Mouse (Mus musculus): ENCODE data around the gene Tob2. TPM values are rescaled to one million over a fixed set of nuclear protein-coding genes. Genes with fewer than 3 reads are reported as not detected.
A peak's percentile ranks its signal among the peaks of the same experiment; 100 is the strongest.

Gene Tob2
- total RNA-seq (2017): 27.1 to 48.1 TPM (median 29.4 TPM) in 3 replicates

DNA sequence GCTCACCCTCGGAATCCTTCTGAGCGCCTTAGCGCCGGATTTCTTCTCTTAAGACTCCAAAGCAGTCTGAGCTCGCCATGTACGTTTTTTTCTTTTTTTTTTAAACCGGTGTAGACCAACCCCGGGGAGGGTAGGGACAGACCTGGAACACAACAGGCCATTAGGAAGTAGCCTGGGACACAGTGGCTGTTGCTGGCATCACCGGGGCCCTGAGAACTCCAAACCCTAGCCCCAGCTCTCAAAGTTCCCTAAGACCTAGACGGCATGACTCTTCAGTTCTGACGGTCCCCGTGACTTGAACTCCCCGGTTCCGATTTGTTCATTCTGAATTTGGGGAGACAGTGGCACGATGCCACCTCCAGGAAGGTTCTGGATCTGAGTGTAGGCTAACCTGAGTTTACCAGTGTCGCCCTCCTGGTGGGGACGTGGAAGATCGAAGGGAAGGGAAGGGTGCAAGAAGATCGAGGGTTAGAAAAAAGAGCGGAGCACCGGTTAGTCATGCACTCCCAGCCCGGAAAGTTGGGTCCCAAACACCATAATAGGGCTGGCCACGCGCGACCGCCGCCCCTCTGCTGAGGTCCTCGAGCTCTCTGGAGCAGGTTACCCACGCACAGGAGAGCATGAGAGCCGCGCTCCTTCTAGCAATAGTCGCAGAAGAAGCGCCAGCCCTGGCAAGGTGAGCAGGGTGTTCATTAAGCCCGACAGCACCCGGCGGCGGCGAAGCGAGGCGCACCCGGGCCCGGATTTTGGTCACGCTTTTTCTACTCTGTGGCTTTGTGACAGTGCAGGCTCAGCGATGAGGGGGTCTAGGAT lies at the start of gene Tob2:
Gene Tob2 (minus strand): TSS at position 280 of the 813 bp plus-strand sequence.
- no peak for ATAC-seq (replicated peaks; ENCODE audit: insufficient number of reproducible peaks, low FRiP score, low TSS enrichment, poor library complexity, severe bottlenecking)

DNA sequence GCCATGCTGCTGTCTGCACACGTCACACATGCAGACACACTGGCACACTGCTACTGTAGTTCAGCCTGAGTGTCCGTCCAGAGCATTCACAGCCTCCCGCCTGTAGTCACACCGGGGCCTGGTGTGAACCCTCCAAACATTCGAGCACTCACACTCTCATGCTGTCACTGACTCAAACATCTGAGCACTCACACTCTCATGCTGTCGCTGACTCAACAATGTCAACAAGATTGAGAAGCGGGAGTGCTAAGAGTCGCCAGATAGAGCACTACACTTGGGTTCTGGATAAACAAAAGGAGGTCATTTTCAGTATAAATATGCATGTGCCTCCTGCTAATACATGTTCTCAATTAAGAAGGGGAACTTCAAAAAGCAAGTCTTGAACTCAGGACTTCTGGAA lies 49.4 kb upstream of the Tob2 start:
- no peak for ATAC-seq (replicated peaks; ENCODE audit: insufficient number of reproducible peaks, low FRiP score, low TSS enrichment, poor library complexity, severe bottlenecking)

- peak; percentile 33; the same call in 1 of the 2 replicates for ATAC-seq (replicated peaks; ENCODE audit: insufficient number of reproducible peaks, low FRiP score, low TSS enrichment, poor library complexity, severe bottlenecking)
Measured at GRCm38 (mm10) chr15:81904939-81905338, 46.3 kb upstream of the Tob2 start.

GRCm38 (mm10) chr15:81898751-81899150 lies 40.2 kb upstream of the Tob2 start:
- no peak for ATAC-seq (replicated peaks; ENCODE audit: insufficient number of reproducible peaks, low FRiP score, low TSS enrichment, poor library complexity, severe bottlenecking)

DNA sequence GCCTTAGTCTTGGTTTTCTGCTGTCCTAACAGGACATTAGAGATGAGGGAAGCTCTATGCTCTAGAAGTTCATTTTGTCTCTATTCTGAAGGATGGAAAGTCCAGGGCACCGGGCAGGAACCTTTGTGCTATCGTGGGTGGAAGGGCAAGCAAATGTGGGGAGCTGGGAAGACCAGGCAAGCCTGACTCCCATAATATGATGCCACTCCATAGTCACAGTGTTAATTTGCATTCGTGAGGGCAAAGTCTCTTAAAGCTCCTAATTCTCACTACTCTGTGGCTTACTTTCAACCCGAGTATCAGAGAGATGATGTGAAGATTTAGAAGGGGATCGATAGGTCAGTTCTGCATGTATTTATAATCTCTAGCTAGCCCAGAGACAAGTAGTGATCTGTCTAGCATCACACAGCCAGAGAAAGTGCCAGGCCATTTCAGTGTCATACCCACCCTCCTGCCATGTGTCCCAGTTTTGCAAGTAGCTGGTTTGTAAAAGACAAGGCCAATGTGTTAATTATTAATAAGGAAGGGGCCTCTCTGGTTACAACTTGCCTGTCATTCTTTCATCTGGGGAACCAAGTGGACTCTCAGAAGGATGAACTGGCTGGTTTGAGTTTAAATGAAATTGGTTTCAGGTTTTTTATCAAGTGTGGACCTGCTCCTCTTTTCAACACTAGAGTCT lies 39.1 kb upstream of the Tob2 start:
- no peak for ATAC-seq (replicated peaks; ENCODE audit: insufficient number of reproducible peaks, low FRiP score, low TSS enrichment, poor library complexity, severe bottlenecking)

GRCm38 (mm10) chr15:81896407-81896806 lies 37.8 kb upstream of the Tob2 start:
- ATAC-seq (replicated peaks; ENCODE audit: insufficient number of reproducible peaks, low FRiP score, low TSS enrichment, poor library complexity, severe bottlenecking): no peak

GRCm38 (mm10) chr15:81894002-81894401 lies 35.4 kb upstream of the Tob2 start:
- ATAC-seq (replicated peaks; ENCODE audit: insufficient number of reproducible peaks, low FRiP score, low TSS enrichment, poor library complexity, severe bottlenecking): no peak

DNA sequence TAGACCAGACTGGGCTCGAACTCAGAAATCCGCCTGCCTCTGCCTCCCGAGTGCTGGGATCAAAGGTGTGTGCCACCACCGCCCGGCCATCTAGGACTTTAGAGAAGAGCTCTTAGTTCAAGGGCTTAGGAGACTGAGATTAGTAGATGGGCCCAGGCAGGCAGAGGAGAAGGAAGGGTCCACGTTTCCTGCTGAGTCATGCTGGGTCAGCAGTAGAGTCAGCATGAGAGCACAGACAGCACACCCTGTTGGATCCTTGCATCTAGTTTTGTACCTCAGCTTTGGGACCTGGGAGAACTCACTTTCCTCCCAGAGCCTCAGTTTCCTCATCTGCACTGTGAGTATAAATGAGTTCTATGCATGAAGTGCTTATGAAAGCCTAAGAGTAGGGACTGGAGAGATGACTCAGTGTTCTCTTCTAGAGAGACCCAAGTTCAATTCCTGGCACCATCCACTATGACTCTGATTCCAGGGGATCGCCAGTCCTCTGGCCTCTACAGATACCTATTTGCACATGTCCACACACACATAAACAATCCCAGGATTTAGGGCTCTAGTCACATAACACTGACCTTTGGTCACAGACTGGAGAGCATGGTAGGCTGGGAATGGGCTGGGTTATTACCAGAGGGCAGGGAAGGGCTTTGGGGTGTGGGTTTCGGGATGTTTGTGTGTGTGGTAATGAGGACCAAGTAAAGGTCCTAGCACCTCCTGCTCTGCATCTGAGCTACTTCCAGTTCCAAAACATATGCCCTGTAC lies 33.4 kb upstream of the Tob2 start:
- no peak for ATAC-seq (replicated peaks; ENCODE audit: insufficient number of reproducible peaks, low FRiP score, low TSS enrichment, poor library complexity, severe bottlenecking)

GRCm38 (mm10) chr15:81891140-81891802 lies 32.7 kb upstream of the Tob2 start:
- no peak for ATAC-seq (replicated peaks; ENCODE audit: insufficient number of reproducible peaks, low FRiP score, low TSS enrichment, poor library complexity, severe bottlenecking)

- no peak for ATAC-seq (replicated peaks; ENCODE audit: insufficient number of reproducible peaks, low FRiP score, low TSS enrichment, poor library complexity, severe bottlenecking)
Measured at GRCm38 (mm10) chr15:81889175-81889574, 30.6 kb upstream of the Tob2 start.

DNA sequence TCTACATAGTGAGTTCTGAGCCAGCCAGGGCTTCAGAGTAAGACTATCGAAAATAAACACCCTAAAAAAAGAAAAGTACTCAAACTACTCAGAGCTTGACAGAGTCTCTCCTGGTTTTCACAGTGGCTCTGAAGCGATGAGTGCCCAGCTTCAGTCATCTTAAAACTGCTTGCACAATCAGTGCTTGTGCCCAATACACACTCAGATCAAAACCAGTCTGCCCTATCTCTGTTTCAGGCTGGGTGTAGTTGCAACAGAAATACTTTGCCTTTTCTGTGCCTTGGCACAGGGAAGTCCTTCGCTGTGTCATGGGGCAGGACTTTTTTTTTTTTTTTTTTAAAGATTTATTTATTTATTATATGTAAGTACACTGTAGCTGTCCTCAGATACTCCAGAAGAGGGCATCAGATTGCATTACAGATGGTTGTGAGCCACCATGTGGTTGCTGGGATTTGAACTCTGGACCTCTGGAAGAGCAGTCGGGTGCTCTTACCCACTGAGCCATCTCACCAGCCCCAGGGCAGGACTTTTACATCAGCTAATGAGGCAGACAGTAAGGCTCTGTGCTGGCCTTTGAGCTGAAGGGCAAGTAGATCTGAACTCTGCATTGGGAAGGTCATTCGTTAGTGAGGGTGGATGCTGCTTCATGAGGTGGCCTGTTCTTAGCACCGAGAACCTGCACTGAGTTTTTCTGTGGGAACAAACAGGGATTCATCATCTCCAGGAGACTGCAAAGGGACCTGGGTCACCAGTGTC lies 28.4 kb upstream of the Tob2 start:
- no peak for ATAC-seq (replicated peaks; ENCODE audit: insufficient number of reproducible peaks, low FRiP score, low TSS enrichment, poor library complexity, severe bottlenecking)

DNA sequence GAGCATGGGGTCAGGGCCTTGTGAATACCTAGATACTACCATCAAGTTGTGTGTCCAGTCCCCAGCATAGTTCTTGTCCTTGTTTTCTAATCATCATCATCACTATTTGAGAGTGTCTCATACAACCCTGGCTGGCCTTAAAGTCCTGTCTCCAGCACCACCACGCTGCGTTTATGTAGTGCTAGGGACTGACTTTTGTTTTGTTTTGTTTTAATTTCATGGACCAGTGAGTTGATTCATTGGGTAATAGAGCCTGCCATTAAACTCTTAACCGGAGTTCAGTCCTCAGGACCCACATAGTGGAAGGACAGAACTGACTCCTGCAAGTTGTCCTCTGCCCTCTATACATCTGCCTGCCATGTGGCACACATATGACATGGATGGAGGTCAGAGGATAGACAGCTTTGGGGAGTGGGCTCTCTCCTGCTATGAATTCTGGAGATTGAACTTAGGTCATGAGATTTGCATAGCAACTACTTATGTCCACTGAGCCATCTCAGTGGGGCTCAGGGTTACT lies 26.9 kb upstream of the Tob2 start:
- no peak for ATAC-seq (replicated peaks; ENCODE audit: insufficient number of reproducible peaks, low FRiP score, low TSS enrichment, poor library complexity, severe bottlenecking)

DNA sequence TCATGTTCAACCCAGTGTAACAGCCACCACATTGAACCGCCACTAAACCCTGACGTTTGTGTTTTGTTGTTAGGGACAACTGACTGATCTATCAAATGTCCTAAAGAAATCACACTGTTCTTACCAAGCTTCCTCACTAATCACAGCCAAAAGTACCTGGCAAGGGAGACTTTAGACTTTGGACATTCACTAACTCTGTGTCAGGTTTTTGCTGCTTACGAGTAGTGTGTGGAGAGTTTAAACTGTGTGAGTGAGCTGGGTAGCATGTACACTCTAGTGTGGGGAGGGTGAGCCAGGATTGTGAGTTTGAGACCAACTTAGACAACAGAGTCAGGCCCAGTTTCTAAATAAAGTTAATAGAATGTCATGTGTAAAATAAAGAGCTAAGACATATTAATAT lies 23.8 kb upstream of the Tob2 start:
- ATAC-seq (replicated peaks; ENCODE audit: insufficient number of reproducible peaks, low FRiP score, low TSS enrichment, poor library complexity, severe bottlenecking): no peak

- ATAC-seq (replicated peaks; ENCODE audit: insufficient number of reproducible peaks, low FRiP score, low TSS enrichment, poor library complexity, severe bottlenecking): no peak
Measured at GRCm38 (mm10) chr15:81879531-81880401, 21.2 kb upstream of the Tob2 start.

- ATAC-seq (replicated peaks; ENCODE audit: insufficient number of reproducible peaks, low FRiP score, low TSS enrichment, poor library complexity, severe bottlenecking): peak; percentile 98
Measured at GRCm38 (mm10) chr15:81872262-81873136, 13.9 kb upstream of the Tob2 start, which contains the start of gene Aco2. TSS of gene Aco2 (plus strand) at chr15:81872309.

GRCm38 (mm10) chr15:81871604-81872261 lies 13.1 kb upstream of the Tob2 start, which contains the start of gene Phf5a:
TSS of gene Phf5a (minus strand) at chr15:81871911.
- peak; percentile 86 for ATAC-seq (replicated peaks; ENCODE audit: insufficient number of reproducible peaks, low FRiP score, low TSS enrichment, poor library complexity, severe bottlenecking)

Data from monocyte, adult 5-6 weeks (primary cell).